Mouse (Mus musculus): ENCODE data around the gene Brd3os. TPM values are rescaled to one million over a fixed set of nuclear protein-coding genes. Genes with fewer than 3 reads are reported as not detected.
A peak's percentile ranks its signal among the peaks of the same experiment; 100 is the strongest.

Brd3os gene
- polyA plus RNA-seq, 2 experiments from 2014 or later = 0.52 TPM; not detected in 1

GRCm38 (mm10) chr2:27469292-27469990, 27.3 kb downstream of the Brd3os start:
- no peak for ATAC-seq

GRCm38 (mm10) chr2:27469991-27470355, 27.8 kb downstream of the Brd3os start:
- no peak for ATAC-seq

GRCm38 (mm10) chr2:27470535-27470934, 28.4 kb downstream of the Brd3os start:
- no peak for ATAC-seq

GRCm38 (mm10) chr2:27471170-27471584, 29.1 kb downstream of the Brd3os start:
- no peak for ATAC-seq

GRCm38 (mm10) chr2:27473061-27473765, 31.1 kb downstream of the Brd3os start:
- no peak for ATAC-seq

GRCm38 (mm10) chr2:27473911-27474310, 31.8 kb downstream of the Brd3os start:
- no peak for ATAC-seq

- peak; percentile 15 for ATAC-seq
Observed at GRCm38 (mm10) chr2:27474621-27475484, 32.7 kb downstream of the Brd3os start.

- ATAC-seq = peak; percentile 89
Observed at GRCm38 (mm10) chr2:27475495-27476302, 33.6 kb downstream of the Brd3os start.

GRCm38 (mm10) chr2:27476303-27477192, 34.4 kb downstream of the Brd3os start:
- ATAC-seq = no peak

- no peak for ATAC-seq
Observed at GRCm38 (mm10) chr2:27479821-27480220, 37.7 kb downstream of the Brd3os start.

- ATAC-seq = no peak
Observed at GRCm38 (mm10) chr2:27480367-27480766, 38.2 kb downstream of the Brd3os start.

GRCm38 (mm10) chr2:27482265-27482861, 40.2 kb downstream of the Brd3os start:
- no peak for ATAC-seq

GRCm38 (mm10) chr2:27486725-27487124, 44.6 kb downstream of the Brd3os start:
- no peak for ATAC-seq

GRCm38 (mm10) chr2:27487336-27488049, 45.4 kb downstream of the Brd3os start:
- no peak for ATAC-seq

GRCm38 (mm10) chr2:27488362-27488761, 46.2 kb downstream of the Brd3os start:
- no peak for ATAC-seq

- ATAC-seq = no peak
Observed at GRCm38 (mm10) chr2:27490939-27491338, 48.8 kb downstream of the Brd3os start.

Measured in CD4-positive, CD25-positive, alpha-beta regulatory T cell, adult 4 months (primary cell).